Mouse (Mus musculus) ES-E14 (cell line): Measurements from ENCODE around the gene Padi2. TPM values are rescaled to one million over a fixed set of nuclear protein-coding genes. Genes with fewer than 3 reads are reported as not detected.

ENCODE experiments used
- DNase-seq: peaks from one replicate; pipeline ENCODE4 v3.0.0-alpha.2; 2013; ENCODE audit warnings: low read depth, low spot score
- H3K27ac ChIP-seq: 2 replicates; pipeline ENCODE4 v1.5.1; 2012; ENCODE audit warnings: low read depth, mild to moderate bottlenecking, low read length, moderate library complexity, mixed read lengths; ENCODE audit not compliant: poor library complexity, insufficient read depth, severe bottlenecking
- H3K36me3 ChIP-seq: 2 replicates; pipeline ENCODE4 v1.6.1; 2012; ENCODE audit warnings: mild to moderate bottlenecking, low read length, moderate library complexity, mixed read lengths; ENCODE audit not compliant: control insufficient read depth, poor library complexity, insufficient read depth, severe bottlenecking
- H3K4me1 ChIP-seq, 2 experiments: fragments of 150-350 bp in 1 of 2; sonication (generic) in 1 of 2; 2 replicates each; pipeline ENCODE4 v1.6.1; 2012; ENCODE audit warnings: low read length in 2 of 2, mild to moderate bottlenecking in 1 of 2, mixed read lengths in 1 of 2; ENCODE audit not compliant: control insufficient read depth in 2 of 2, insufficient read depth in 2 of 2, poor library complexity in 1 of 2
- H3K4me3 ChIP-seq, 2 experiments: fragments of 150-350 bp in 1 of 2; sonication (generic) in 1 of 2; 2 replicates each; pipeline ENCODE4 v1.5.1; 2012; ENCODE audit warnings: low read length in 2 of 2, low read depth in 1 of 2, mild to moderate bottlenecking in 1 of 2, mixed read lengths in 1 of 2; ENCODE audit not compliant: insufficient read depth in 1 of 2, poor library complexity in 1 of 2, severe bottlenecking in 1 of 2
- H3K9ac ChIP-seq: 2 replicates; pipeline ENCODE4 v1.6.1; 2012; ENCODE audit warnings: low read depth, mild to moderate bottlenecking, low read length, mixed read lengths; ENCODE audit not compliant: poor library complexity, insufficient read depth, severe bottlenecking
- H3K9me3 ChIP-seq: fragments of 150-350 bp; sonication (generic); 2 replicates; pipeline ENCODE4 v1.6.1; 2012; ENCODE audit warnings: low read depth, mild to moderate bottlenecking, low read length; ENCODE audit not compliant: control insufficient read depth, insufficient read depth
- CHD2 ChIP-seq: IDR thresholded peaks from 2 replicates; pipeline ENCODE4 v1.6.1; 2014; ENCODE audit warnings: mild to moderate bottlenecking, low read depth, low read length, inconsistent platforms
- HCFC1 ChIP-seq: IDR thresholded peaks from 2 replicates; pipeline ENCODE4 v1.6.1; 2012; ENCODE audit warnings: low read length, inconsistent platforms, borderline replicate concordance; ENCODE audit not compliant: insufficient read depth
- MAFK ChIP-seq: IDR thresholded peaks from 2 replicates; pipeline ENCODE4 v1.6.1; 2014; ENCODE audit warnings: mild to moderate bottlenecking, low read depth, low read length, inconsistent platforms; ENCODE audit not compliant: insufficient read depth
- ZC3H11A ChIP-seq: IDR thresholded peaks from 2 replicates; pipeline ENCODE4 v1.6.1; 2012; ENCODE audit warnings: low read depth, mild to moderate bottlenecking, inconsistent platforms, low read length, borderline replicate concordance
- ZNF384 ChIP-seq: IDR thresholded peaks from 2 replicates; pipeline ENCODE4 v1.6.1; 2012; ENCODE audit warnings: low read depth, low read length, inconsistent platforms
- in situ Hi-C, 2 experiments: fragments of 600-800 bp; cut with MboI; formaldehyde crosslinking; loops; one replicate each; pipeline ENCODE4 v1.15.1; 2025; ENCODE audit warnings: low sequenced_read_pairs in 2 of 2, inconsistent platforms in 1 of 2; ENCODE audit not compliant: unreplicated experiment in 2 of 2
- total RNA-seq: library from RNA; depleted of rRNA; stranded (reverse); fragments of 300-350 nt; gene quantifications from 2 replicates; pipeline ENCODE4 v1.2.3, GENCODE M21; 2012; rRNA removed

The Padi2 gene
- total RNA-seq: 0.94 and 1.7 TPM in 2 replicates

GRCm38 (mm10) chr4:140906076-140906826 is at the start of gene Padi2:
Gene Padi2 (plus strand): TSS chr4:140906344.
- Histone ChIP-seq H3K36me3 (no peaks in the 10 kb centered on the region), H3K9ac (no peak within 1 kb of the TSS)
- TF ChIP-seq MAFK (no peak), ZNF384 (no peak), CHD2 (no peak), ZC3H11A (no peak), HCFC1 (no peak)

GRCm38 (mm10) chr4:140857041-140857440 is 49.1 kb upstream of the Padi2 start:
- no peak for TF ChIP-seq HCFC1
- TF ChIP-seq ZC3H11A: no peak
- no peak for TF ChIP-seq CHD2
- no peak for TF ChIP-seq ZNF384
- no peak for TF ChIP-seq MAFK
- Histone ChIP-seq H3K9ac (no peak overlapping the region), H3K9me3 (no peaks in the 10 kb centered on the region), H3K27ac (no peak overlapping the region), H3K4me1 (peaks cover 0 to 5% of the 10 kb centered on the region in 2 experiments; a peak in 1 of 4 replicates), H3K4me3 (no peak overlapping the region), H3K36me3 (no peaks in the 10 kb centered on the region)
- in situ Hi-C loops: no loop called here
- no peak for DNase-seq

More at GRCm38 (mm10) chr4:140906076-140906826, at the start of gene Padi2:
- peak within 1 kb of the TSS; percentile 58 to 73 for H3K4me3 ChIP-seq
- H3K9me3 ChIP-seq: no peaks in the 10 kb centered on the region
- H3K4me1 ChIP-seq: peaks cover 0 to 7% of the 10 kb centered on the region in 2 experiments; a peak in 2 of 4 replicates
- in situ Hi-C loops: no loop called here
- peak; percentile 74 for DNase-seq
- no peak within 1 kb of the TSS for H3K27ac ChIP-seq

- no peaks in the 10 kb centered on the region for H3K36me3 ChIP-seq
- in situ Hi-C loops: no loop called here
- no peak overlapping the region for H3K27ac ChIP-seq
- no peak overlapping the region for H3K4me3 ChIP-seq
- TF ChIP-seq HCFC1 (no peak), ZNF384 (no peak), CHD2 (no peak)
- no peak overlapping the region for H3K9ac ChIP-seq
- H3K9me3 ChIP-seq: no peaks in the 10 kb centered on the region
- H3K4me1 ChIP-seq: peaks cover 0 to 5% of the 10 kb centered on the region in 2 experiments; a peak in 1 of 4 replicates
- DNase-seq: no peak
Measured at GRCm38 (mm10) chr4:140857813-140858212, 48.3 kb upstream of the Padi2 start.

GRCm38 (mm10) chr4:140859291-140859690 is 46.9 kb upstream of the Padi2 start:
- H3K27ac ChIP-seq: no peak overlapping the region

More at GRCm38 (mm10) chr4:140859291-140859690, 46.9 kb upstream of the Padi2 start:
- no peak for DNase-seq
- in situ Hi-C loops: no loop called here
- H3K36me3 ChIP-seq: no peaks in the 10 kb centered on the region
- peaks cover 0 to 5% of the 10 kb centered on the region in 2 experiments; a peak in 1 of 4 replicates for H3K4me1 ChIP-seq
- H3K4me3 ChIP-seq: no peak overlapping the region
- no peak overlapping the region for H3K9ac ChIP-seq
- TF ChIP-seq MAFK: no peak
- TF ChIP-seq HCFC1: no peak
- no peak for TF ChIP-seq ZC3H11A
- no peaks in the 10 kb centered on the region for H3K9me3 ChIP-seq
